Mouse (Mus musculus) stomach, embryonic 16.5 days (tissue): ENCODE measurements around the gene Ccnl2. TPM values are rescaled to one million over a fixed set of nuclear protein-coding genes. Genes with fewer than 3 reads are reported as not detected.

Experiments used
- ATAC-seq: fragments of 200-750 bp; cut with Nextera tagmentation; 2 replicates; pipeline ENCODE4 v1.8.0; 2017; ENCODE audit warnings: moderate number of reproducible peaks, moderate TSS enrichment; ENCODE audit not compliant: insufficient read depth, low FRiP score
- H3K27ac ChIP-seq: fragments of 300-500 bp; sonication (generic); 2 replicates; pipeline ENCODE4 v1.5.1; 2014; ENCODE audit warnings: low read length
- H3K27me3 ChIP-seq: fragments of 300-500 bp; sonication (generic); 2 replicates; pipeline ENCODE4 v1.6.1; 2014; ENCODE audit warnings: low read length, control low read depth, mixed read lengths; ENCODE audit not compliant: control insufficient read depth, insufficient read depth
- H3K36me3 ChIP-seq: fragments of 300-500 bp; sonication (generic); 2 replicates; pipeline ENCODE4 v1.6.1; 2014; ENCODE audit warnings: low read length; ENCODE audit not compliant: control insufficient read depth, insufficient read depth
- H3K4me1 ChIP-seq: fragments of 300-500 bp; sonication (generic); 2 replicates; pipeline ENCODE4 v1.6.1; 2014; ENCODE audit warnings: low read length, control low read depth, mixed read lengths; ENCODE audit not compliant: control insufficient read depth, insufficient read depth
- H3K4me2 ChIP-seq: fragments of 300-500 bp; sonication (generic); 2 replicates; pipeline ENCODE4 v1.6.1; 2014; ENCODE audit warnings: low read depth, low read length, mixed read lengths
- H3K4me3 ChIP-seq: fragments of 300-500 bp; sonication (generic); replicated peaks from 2 replicates; pipeline ENCODE4 v1.5.1; 2014; ENCODE audit warnings: mild to moderate bottlenecking, low read length
- H3K9ac ChIP-seq: fragments of 300-500 bp; sonication (generic); 2 replicates; pipeline ENCODE4 v1.6.1; 2014; ENCODE audit warnings: low read length
- H3K9me3 ChIP-seq: fragments of 300-500 bp; sonication (generic); replicated peaks from 2 replicates; pipeline ENCODE4 v1.6.1; 2016; ENCODE audit warnings: low read length, control low read depth; ENCODE audit not compliant: control insufficient read depth
- WGBS: fragments of 180-500 bp; shearing (Covaris S2); extraction: QIAGEN DNeasy Blood & Tissue Kit; methylation state at CpG from one replicate; pipeline ENCODE4 v1.1.7; 2014; 5-methylcytosine and 5-hydroxymethylcytosine counted together
- microRNA-seq: library from miRNA; unstranded; fragments of <30 nt; microRNA quantifications from one replicate; pipeline ENCODE4, GENCODE M21; 2016
- polyA plus RNA-seq: library from polyadenylated mRNA; unstranded; fragments of >200 nt; fragmentation: Nextera tagmentation; extraction: Ambion mirVana; gene quantifications from 2 replicates; pipeline ENCODE4 v1.2.1, GENCODE M21; 2015

Ccnl2 gene
- polyA plus RNA-seq, 1 experiment from 2014 or later, result 173 TPM

GRCm38 (mm10) chr4:155863001-155863400 is 50.7 kb downstream of the Ccnl2 start, which contains the start of gene Tas1r3:
Gene Tas1r3, minus strand, starts transcription at chr4:155863362.
- no peak for ATAC-seq
- no peak within 1 kb of the TSS for H3K27ac ChIP-seq
- H3K36me3 ChIP-seq, result peaks cover 4% of the 10 kb centered on the region; the same call in 1 of the 2 replicates
- no peak within 1 kb of the TSS for H3K4me2 ChIP-seq
- H3K27me3 ChIP-seq, result no peaks in the 10 kb centered on the region
- H3K9me3 ChIP-seq, result no peaks in the 10 kb centered on the region
- no peak within 1 kb of the TSS for H3K9ac ChIP-seq
- WGBS, result 73% methylated on average over 5 of the region's 5 CpGs
- no peak within 1 kb of the TSS for H3K4me3 ChIP-seq
- no peaks in the 10 kb centered on the region for H3K4me1 ChIP-seq

GRCm38 (mm10) chr4:155868614-155869298 is 56.5 kb downstream of the Ccnl2 start:
- 6% methylated on average over 22 of the region's 22 CpGs for WGBS
- Histone ChIP-seq H3K4me1 (peaks cover 7% of the 10 kb centered on the region; the same call in 1 of the 2 replicates), H3K36me3 (peaks cover 10% of the 10 kb centered on the region), H3K4me2 (peak overlapping the region; percentile 74), H3K27me3 (no peaks in the 10 kb centered on the region), H3K4me3 (peak overlapping the region; percentile 84), H3K9ac (peak overlapping the region; percentile 81), H3K9me3 (no peaks in the 10 kb centered on the region), H3K27ac (peak overlapping the region; percentile 48; the same call in 1 of the 2 replicates)
- peak; percentile 44 for ATAC-seq

GRCm38 (mm10) chr4:155869317-155870033 is 57.2 kb downstream of the Ccnl2 start, which contains the start of the genes Cptp and Ints11:
Gene Cptp, minus strand, starts transcription at chr4:155869440.
Gene Ints11, plus strand, starts transcription at chr4:155869546.
- peaks cover 12% of the 10 kb centered on the region for H3K36me3 ChIP-seq
- H3K4me2 ChIP-seq, result peak within 1 kb of the TSS; percentile 75
- no peaks in the 10 kb centered on the region for H3K9me3 ChIP-seq
- peaks cover 7% of the 10 kb centered on the region; the same call in 1 of the 2 replicates for H3K4me1 ChIP-seq
- peak within 1 kb of the TSS; percentile 48 for H3K27ac ChIP-seq
- no peaks in the 10 kb centered on the region for H3K27me3 ChIP-seq
- under 1% methylated on average over 60 of the region's 63 CpGs for WGBS
- ATAC-seq, result peak; percentile 96
- peak within 1 kb of the TSS; percentile 92 for H3K9ac ChIP-seq
- H3K4me3 ChIP-seq, result peak within 1 kb of the TSS; percentile 84

GRCm38 (mm10) chr4:155871404-155871803 is 59.1 kb downstream of the Ccnl2 start:
- no peaks in the 10 kb centered on the region for H3K9me3 ChIP-seq
- no peak overlapping the region for H3K9ac ChIP-seq
- no peak for ATAC-seq
- WGBS, result 84% methylated on average over 7 of the region's 7 CpGs
- H3K4me2 ChIP-seq, result no peak overlapping the region
- no peak overlapping the region for H3K27ac ChIP-seq
- peaks cover 7% of the 10 kb centered on the region; the same call in 1 of the 2 replicates for H3K4me1 ChIP-seq
- H3K36me3 ChIP-seq, result peaks cover 18% of the 10 kb centered on the region; the same call in 1 of the 2 replicates
- H3K4me3 ChIP-seq, result no peak overlapping the region
- H3K27me3 ChIP-seq, result no peaks in the 10 kb centered on the region

Small RNA genes lying within 50 kb of the gene (microRNA-seq; reads per million reads assigned to microRNA genes)
- gene Gm27743, result not detected

Other genes starting within 250 kb of the Ccnl2 start
- 6.3 and 6.8 TPM in 2 replicates for gene Slc35e2, start 211.1 kb upstream of the Ccnl2 start, polyA plus RNA-seq
- 50.8 and 55.7 TPM in 2 replicates for gene Cdk11b, start 187.6 kb upstream of the Ccnl2 start, polyA plus RNA-seq
- gene Gm10563, start 167.1 kb upstream of the Ccnl2 start, polyA plus RNA-seq, result not detected in 2 replicates
- gene Mmp23, start 159.1 kb upstream of the Ccnl2 start, polyA plus RNA-seq, result 53.8 and 59.8 TPM in 2 replicates
- 23.3 and 23.8 TPM in 2 replicates for gene Mib2, start 143.3 kb upstream of the Ccnl2 start, polyA plus RNA-seq
- 2.5 and 2.8 TPM in 2 replicates for gene Fndc10, start 118.1 kb upstream of the Ccnl2 start, polyA plus RNA-seq
- gene Ssu72, start 107.7 kb upstream of the Ccnl2 start, polyA plus RNA-seq, result 132 and 136 TPM in 2 replicates
- 0.46 and 0.47 TPM in 2 replicates for gene Tmem240, start 77.7 kb upstream of the Ccnl2 start, polyA plus RNA-seq
- gene Atad3a, start 51.4 kb upstream of the Ccnl2 start, polyA plus RNA-seq, result 99.0 and 101 TPM in 2 replicates
- gene Vwa1, start 37.8 kb upstream of the Ccnl2 start, polyA plus RNA-seq, result 34.0 and 34.4 TPM in 2 replicates
- 0.35 and 0.43 TPM in 2 replicates for gene Tmem88b, start 26.6 kb upstream of the Ccnl2 start, polyA plus RNA-seq
- gene Ankrd65, start 22.1 kb upstream of the Ccnl2 start, polyA plus RNA-seq, result 0.31 and 0.35 TPM in 2 replicates
- 191 and 199 TPM in 2 replicates for gene Mrpl20, start 9.6 kb upstream of the Ccnl2 start, polyA plus RNA-seq
- 135 and 158 TPM in 2 replicates for gene Aurkaip1, start 18.8 kb downstream of the Ccnl2 start, polyA plus RNA-seq
- gene Mxra8, start 27.2 kb downstream of the Ccnl2 start, polyA plus RNA-seq, result 126 and 152 TPM in 2 replicates
- gene Dvl1, start 34.9 kb downstream of the Ccnl2 start, polyA plus RNA-seq, result 5.0 and 5.3 TPM in 2 replicates
- gene Tas1r3, start 50.9 kb downstream of the Ccnl2 start, polyA plus RNA-seq, result 0.32 and 0.35 TPM in 2 replicates
- gene Cptp, start 57.0 kb downstream of the Ccnl2 start, polyA plus RNA-seq, result 19.4 and 23.0 TPM in 2 replicates
- gene Ints11, start 57.1 kb downstream of the Ccnl2 start, polyA plus RNA-seq, result 61.2 and 63.9 TPM in 2 replicates
- gene Pusl1, start 79.3 kb downstream of the Ccnl2 start, polyA plus RNA-seq, result 51.2 and 54.1 TPM in 2 replicates
- gene Acap3, start 79.3 kb downstream of the Ccnl2 start, polyA plus RNA-seq, result 18.0 and 24.0 TPM in 2 replicates
- 71.6 and 74.5 TPM in 2 replicates for gene Ube2j2, start 131.3 kb downstream of the Ccnl2 start, polyA plus RNA-seq
- 32.0 and 37.6 TPM in 2 replicates for gene C1qtnf12, start 149.8 kb downstream of the Ccnl2 start, polyA plus RNA-seq
- gene B3galt6, start 180.2 kb downstream of the Ccnl2 start, polyA plus RNA-seq, result 11.0 and 11.6 TPM in 2 replicates
- 165 and 166 TPM in 2 replicates for gene Sdf4, start 180.4 kb downstream of the Ccnl2 start, polyA plus RNA-seq
- 0.30 and 0.87 TPM in 2 replicates for gene Tnfrsf4, start 201.4 kb downstream of the Ccnl2 start, polyA plus RNA-seq
- 2.4 and 3.1 TPM in 2 replicates for gene Tnfrsf18, start 213.7 kb downstream of the Ccnl2 start, polyA plus RNA-seq
- gene Ttll10, start 246.9 kb downstream of the Ccnl2 start, polyA plus RNA-seq, result 4.6 and 5.0 TPM in 2 replicates